Mouse (Mus musculus): ENCODE results near the gene Il17rb. TPM values are rescaled to one million over a fixed set of nuclear protein-coding genes. Genes with fewer than 3 reads are reported as not detected.

The Il17rb gene
- polyA plus RNA-seq, 1 experiment from 2014 or later = 0.60 TPM

- no peak overlapping the region for H3K4me3 ChIP-seq (ENCODE audit: low read depth, low read length)
- no peak for ATAC-seq (replicated peaks; ENCODE audit: insufficient number of reproducible peaks, low FRiP score, low TSS enrichment)
- H3K4me2 ChIP-seq = no peak overlapping the region
- H3K36me3 ChIP-seq (ENCODE audit: control insufficient read depth, insufficient read depth, low read length) = no peaks in the 10 kb centered on the region
- WGBS (ENCODE audit: insufficient replicate concordance) = 83% methylated on average over 7 of the region's 7 CpGs
- no peaks in the 10 kb centered on the region for H3K9me3 ChIP-seq (replicated peaks; ENCODE audit: control insufficient read depth, low read length)
- H3K9ac ChIP-seq (ENCODE audit: low read depth, low read length) = no peak overlapping the region
- no peak overlapping the region for H3K27ac ChIP-seq (ENCODE audit: low read depth, low read length)
- 0 out of 2 replicates have a peak, but pooled peaks cover 4% of the 10 kb centered on the region for H3K4me1 ChIP-seq (ENCODE audit: control insufficient read depth, insufficient read depth, low read length)
- H3K27me3 ChIP-seq (ENCODE audit: control insufficient read depth, insufficient read depth, low read length) = no peaks in the 10 kb centered on the region
These were observed 34.8 kb upstream of the Il17rb start for GRCm38 (mm10) chr14:30043356-30043940.

GRCm38 (mm10) chr14:30041836-30042235, 33.1 kb upstream of the Il17rb start:
- no peak overlapping the region for H3K27ac ChIP-seq (ENCODE audit: low read depth, low read length)
- no peaks in the 10 kb centered on the region for H3K27me3 ChIP-seq (ENCODE audit: control insufficient read depth, insufficient read depth, low read length)
- 0 out of 2 replicates have a peak, but pooled peaks cover 4% of the 10 kb centered on the region for H3K4me1 ChIP-seq (ENCODE audit: control insufficient read depth, insufficient read depth, low read length)
- no peak overlapping the region for H3K9ac ChIP-seq (ENCODE audit: low read depth, low read length)
- H3K4me3 ChIP-seq (ENCODE audit: low read depth, low read length) = no peak overlapping the region
- no peak overlapping the region for H3K4me2 ChIP-seq
- no peak for ATAC-seq (replicated peaks; ENCODE audit: insufficient number of reproducible peaks, low FRiP score, low TSS enrichment)
- no peaks in the 10 kb centered on the region for H3K36me3 ChIP-seq (ENCODE audit: control insufficient read depth, insufficient read depth, low read length)
- no peaks in the 10 kb centered on the region for H3K9me3 ChIP-seq (replicated peaks; ENCODE audit: control insufficient read depth, low read length)
- 77% methylated on average over 9 of the region's 9 CpGs for WGBS (ENCODE audit: insufficient replicate concordance)

- H3K4me3 ChIP-seq (ENCODE audit: low read depth, low read length) = no peak overlapping the region
- no peaks in the 10 kb centered on the region for H3K36me3 ChIP-seq (ENCODE audit: control insufficient read depth, insufficient read depth, low read length)
- WGBS (ENCODE audit: insufficient replicate concordance) = 62% methylated on average over 4 of the region's 4 CpGs
- no peak for ATAC-seq (replicated peaks; ENCODE audit: insufficient number of reproducible peaks, low FRiP score, low TSS enrichment)
- no peak overlapping the region for H3K9ac ChIP-seq (ENCODE audit: low read depth, low read length)
- no peaks in the 10 kb centered on the region for H3K4me1 ChIP-seq (ENCODE audit: control insufficient read depth, insufficient read depth, low read length)
- no peaks in the 10 kb centered on the region for H3K9me3 ChIP-seq (replicated peaks; ENCODE audit: control insufficient read depth, low read length)
- no peaks in the 10 kb centered on the region for H3K27me3 ChIP-seq (ENCODE audit: control insufficient read depth, insufficient read depth, low read length)
- H3K27ac ChIP-seq (ENCODE audit: low read depth, low read length) = no peak overlapping the region
- no peak overlapping the region for H3K4me2 ChIP-seq
These were observed 30.7 kb upstream of the Il17rb start for GRCm38 (mm10) chr14:30039413-30039812.

- no peak overlapping the region for H3K27ac ChIP-seq (ENCODE audit: low read depth, low read length)
- no peak overlapping the region for H3K4me2 ChIP-seq
- H3K9ac ChIP-seq (ENCODE audit: low read depth, low read length) = no peak overlapping the region
- ATAC-seq (replicated peaks; ENCODE audit: insufficient number of reproducible peaks, low FRiP score, low TSS enrichment) = no peak
- no peaks in the 10 kb centered on the region for H3K9me3 ChIP-seq (replicated peaks; ENCODE audit: control insufficient read depth, low read length)
- no peaks in the 10 kb centered on the region for H3K4me1 ChIP-seq (ENCODE audit: control insufficient read depth, insufficient read depth, low read length)
- WGBS (ENCODE audit: insufficient replicate concordance) = 87% methylated on average over 18 of the region's 18 CpGs
- H3K36me3 ChIP-seq (ENCODE audit: control insufficient read depth, insufficient read depth, low read length) = no peaks in the 10 kb centered on the region
- H3K27me3 ChIP-seq (ENCODE audit: control insufficient read depth, insufficient read depth, low read length) = no peaks in the 10 kb centered on the region
- H3K4me3 ChIP-seq (ENCODE audit: low read depth, low read length) = no peak overlapping the region
These were observed 29.7 kb upstream of the Il17rb start for GRCm38 (mm10) chr14:30038431-30038830.

GRCm38 (mm10) chr14:30033405-30033804, 24.7 kb upstream of the Il17rb start:
- no peak overlapping the region for H3K4me3 ChIP-seq (ENCODE audit: low read depth, low read length)
- no peak overlapping the region for H3K4me2 ChIP-seq
- no peak overlapping the region for H3K9ac ChIP-seq (ENCODE audit: low read depth, low read length)
- WGBS (ENCODE audit: insufficient replicate concordance) = 61% methylated on average over 8 of the region's 8 CpGs
- H3K27me3 ChIP-seq (ENCODE audit: control insufficient read depth, insufficient read depth, low read length) = no peaks in the 10 kb centered on the region
- no peak overlapping the region for H3K27ac ChIP-seq (ENCODE audit: low read depth, low read length)
- no peak for ATAC-seq (replicated peaks; ENCODE audit: insufficient number of reproducible peaks, low FRiP score, low TSS enrichment)
- H3K9me3 ChIP-seq (replicated peaks; ENCODE audit: control insufficient read depth, low read length) = no peaks in the 10 kb centered on the region
- H3K36me3 ChIP-seq (ENCODE audit: control insufficient read depth, insufficient read depth, low read length) = no peaks in the 10 kb centered on the region
- no peaks in the 10 kb centered on the region for H3K4me1 ChIP-seq (ENCODE audit: control insufficient read depth, insufficient read depth, low read length)

GRCm38 (mm10) chr14:30027378-30027777, 18.7 kb upstream of the Il17rb start:
- Histone ChIP-seq H3K27me3 (ENCODE audit: control insufficient read depth, insufficient read depth, low read length) (no peaks in the 10 kb centered on the region), H3K36me3 (ENCODE audit: control insufficient read depth, insufficient read depth, low read length) (no peaks in the 10 kb centered on the region), H3K9me3 (replicated peaks; ENCODE audit: control insufficient read depth, low read length) (no peaks in the 10 kb centered on the region), H3K4me2 (no peak overlapping the region), H3K9ac (ENCODE audit: low read depth, low read length) (no peak overlapping the region), H3K4me1 (ENCODE audit: control insufficient read depth, insufficient read depth, low read length) (no peaks in the 10 kb centered on the region), H3K27ac (ENCODE audit: low read depth, low read length) (no peak overlapping the region), H3K4me3 (ENCODE audit: low read depth, low read length) (no peak overlapping the region)
- 44% methylated on average over 2 of the region's 2 CpGs for WGBS (ENCODE audit: insufficient replicate concordance)
- ATAC-seq (replicated peaks; ENCODE audit: insufficient number of reproducible peaks, low FRiP score, low TSS enrichment) = no peak

- H3K36me3 ChIP-seq (ENCODE audit: control insufficient read depth, insufficient read depth, low read length) = no peaks in the 10 kb centered on the region
- H3K9ac ChIP-seq (ENCODE audit: low read depth, low read length) = no peak overlapping the region
- no peaks in the 10 kb centered on the region for H3K4me1 ChIP-seq (ENCODE audit: control insufficient read depth, insufficient read depth, low read length)
- no peaks in the 10 kb centered on the region for H3K27me3 ChIP-seq (ENCODE audit: control insufficient read depth, insufficient read depth, low read length)
- H3K9me3 ChIP-seq (replicated peaks; ENCODE audit: control insufficient read depth, low read length) = no peaks in the 10 kb centered on the region
- no peak overlapping the region for H3K4me2 ChIP-seq
- ATAC-seq (replicated peaks; ENCODE audit: insufficient number of reproducible peaks, low FRiP score, low TSS enrichment) = no peak
- WGBS (ENCODE audit: insufficient replicate concordance) = 52% methylated on average over 7 of the region's 7 CpGs
- H3K27ac ChIP-seq (ENCODE audit: low read depth, low read length) = no peak overlapping the region
- H3K4me3 ChIP-seq (ENCODE audit: low read depth, low read length) = no peak overlapping the region
These were observed 15.7 kb upstream of the Il17rb start for GRCm38 (mm10) chr14:30024387-30024786.

- Histone ChIP-seq H3K27ac (ENCODE audit: low read depth, low read length) (no peak overlapping the region), H3K36me3 (ENCODE audit: control insufficient read depth, insufficient read depth, low read length) (no peaks in the 10 kb centered on the region)
- WGBS (ENCODE audit: insufficient replicate concordance) = 88% methylated on average over 6 of the region's 6 CpGs
These were observed 13.8 kb upstream of the Il17rb start for GRCm38 (mm10) chr14:30022471-30022870.

GRCm38 (mm10) chr14:30019792-30020575, 11.3 kb upstream of the Il17rb start:
- Histone ChIP-seq H3K4me3 (ENCODE audit: low read depth, low read length) (no peak overlapping the region), H3K27ac (ENCODE audit: low read depth, low read length) (no peak overlapping the region), H3K4me1 (ENCODE audit: control insufficient read depth, insufficient read depth, low read length) (no peaks in the 10 kb centered on the region), H3K36me3 (ENCODE audit: control insufficient read depth, insufficient read depth, low read length) (no peaks in the 10 kb centered on the region), H3K27me3 (ENCODE audit: control insufficient read depth, insufficient read depth, low read length) (no peaks in the 10 kb centered on the region), H3K9me3 (replicated peaks; ENCODE audit: control insufficient read depth, low read length) (no peaks in the 10 kb centered on the region), H3K4me2 (no peak overlapping the region), H3K9ac (ENCODE audit: low read depth, low read length) (no peak overlapping the region)
- 60% methylated on average over 9 of the region's 9 CpGs for WGBS (ENCODE audit: insufficient replicate concordance)
- ATAC-seq (replicated peaks; ENCODE audit: insufficient number of reproducible peaks, low FRiP score, low TSS enrichment) = no peak

More at GRCm38 (mm10) chr14:30022471-30022870, 13.8 kb upstream of the Il17rb start:
- H3K4me3 ChIP-seq (ENCODE audit: low read depth, low read length) = no peak overlapping the region
- no peak overlapping the region for H3K4me2 ChIP-seq
- H3K27me3 ChIP-seq (ENCODE audit: control insufficient read depth, insufficient read depth, low read length) = no peaks in the 10 kb centered on the region
- H3K4me1 ChIP-seq (ENCODE audit: control insufficient read depth, insufficient read depth, low read length) = no peaks in the 10 kb centered on the region
- H3K9ac ChIP-seq (ENCODE audit: low read depth, low read length) = no peak overlapping the region
- no peaks in the 10 kb centered on the region for H3K9me3 ChIP-seq (replicated peaks; ENCODE audit: control insufficient read depth, low read length)
- no peak for ATAC-seq (replicated peaks; ENCODE audit: insufficient number of reproducible peaks, low FRiP score, low TSS enrichment)
